Mouse (Mus musculus) ovary, postnatal 10 days (tissue): ENCODE results near the gene Ostn.
"Not testable (repeated sequence)": the region's sequence is repeated elsewhere in the genome, so short reads cannot be mapped to it uniquely, and the experiment has no call there.

Experiments used
- DNase-seq: peaks from one replicate; pipeline ENCODE4 v3.0.0; 2022; ENCODE audit warnings: low spot score

Gene Ostn

GRCm38 (mm10) chr16:27307189-27307588 is at the start of gene Ostn:
Ostn (plus strand) TSS chr16:27307489.
- DNase-seq: not testable (repeated sequence)

DNA sequence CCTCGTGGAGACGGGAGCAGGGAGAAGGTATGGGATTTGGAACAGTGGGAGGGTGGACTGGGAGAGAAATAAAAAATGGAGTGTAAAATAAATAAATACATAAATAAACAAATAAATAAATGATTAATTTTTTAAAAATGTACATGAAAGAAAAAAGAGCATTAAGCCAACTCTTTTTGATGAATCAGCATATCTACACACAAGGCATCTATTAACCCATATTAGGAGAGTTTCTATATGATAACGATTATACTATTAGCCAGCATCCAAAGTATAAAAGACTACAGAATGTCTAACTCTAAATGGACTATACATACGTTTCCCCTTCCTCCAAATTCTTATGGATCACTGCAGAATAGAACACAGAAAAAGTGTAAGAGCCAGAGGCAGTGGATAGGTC is 38.5 kb upstream of the Ostn start:
- no peak for DNase-seq

DNA sequence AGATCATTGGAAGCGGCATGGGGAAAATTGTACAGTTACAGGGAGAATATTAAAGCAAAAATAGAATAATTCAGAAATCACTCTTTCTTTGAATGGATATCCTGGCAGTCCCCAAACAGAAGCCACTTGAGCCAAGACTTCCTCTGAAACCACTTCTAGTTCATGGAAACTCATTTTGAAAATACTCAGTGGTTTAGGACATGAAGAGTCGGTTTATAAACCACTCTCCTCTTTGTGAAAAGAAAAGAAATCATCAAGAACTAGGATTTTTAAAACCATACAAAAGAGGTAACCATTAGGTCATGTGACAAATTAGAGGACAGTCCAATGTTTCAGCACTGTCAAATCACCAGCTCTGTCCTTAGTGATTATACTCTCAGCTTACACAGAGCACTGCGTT is 19.9 kb upstream of the Ostn start:
- DNase-seq: no peak

- DNase-seq: no peak
Observed at GRCm38 (mm10) chr16:27296508-27296907, 10.8 kb upstream of the Ostn start.

GRCm38 (mm10) chr16:27296929-27297328 is 10.4 kb upstream of the Ostn start:
- no peak for DNase-seq

GRCm38 (mm10) chr16:27319099-27319498 is 11.8 kb downstream of the Ostn start:
- DNase-seq: no peak

- DNase-seq: no peak
Observed at GRCm38 (mm10) chr16:27322047-27322446, 14.8 kb downstream of the Ostn start.

DNA sequence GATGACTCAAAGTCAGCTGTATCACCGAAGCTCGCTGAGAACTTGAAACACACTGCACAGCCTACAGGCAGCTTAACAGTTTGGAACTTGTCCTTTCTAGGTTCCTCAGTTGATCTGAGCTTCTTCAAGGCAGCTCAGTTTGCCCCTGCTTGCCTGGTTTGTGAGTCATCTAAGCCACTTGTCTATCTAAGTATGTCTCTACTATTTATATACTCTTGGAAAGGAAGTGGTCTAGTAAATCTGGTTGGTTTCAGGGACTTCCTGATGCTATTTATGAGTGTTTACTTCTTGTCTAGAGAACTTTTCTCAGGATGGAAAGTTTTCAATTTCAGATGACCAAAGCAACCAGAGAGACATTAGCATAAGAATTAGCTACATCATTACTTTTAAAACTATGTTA is 19.2 kb downstream of the Ostn start:
- DNase-seq: no peak

- DNase-seq: no peak
Observed at GRCm38 (mm10) chr16:27347521-27347920, 40.2 kb downstream of the Ostn start.

- no peak for DNase-seq
Observed at GRCm38 (mm10) chr16:27348359-27348758, 41.1 kb downstream of the Ostn start.

DNA sequence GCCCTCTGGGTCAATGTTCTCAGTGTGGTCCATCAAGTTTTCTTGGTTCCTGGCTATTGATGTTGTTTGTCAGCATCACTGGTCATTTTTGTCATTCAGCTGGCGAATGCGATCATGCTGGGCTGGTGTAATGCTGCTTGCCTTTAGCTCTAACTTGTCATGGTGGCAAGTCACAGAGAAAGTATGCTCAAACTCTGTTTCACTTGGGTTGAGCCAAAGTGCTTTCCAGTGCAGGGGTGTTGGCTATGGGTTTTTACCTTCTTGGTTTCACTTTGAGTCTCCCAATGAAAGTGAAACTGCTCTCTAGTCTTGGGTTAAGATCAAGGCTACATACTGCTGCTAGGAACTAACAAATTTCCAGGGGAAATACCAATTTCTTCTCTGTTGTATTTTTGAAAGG is 41.9 kb downstream of the Ostn start:
- no peak for DNase-seq

GRCm38 (mm10) chr16:27349878-27350532 is 42.7 kb downstream of the Ostn start:
- DNase-seq: no peak

DNA sequence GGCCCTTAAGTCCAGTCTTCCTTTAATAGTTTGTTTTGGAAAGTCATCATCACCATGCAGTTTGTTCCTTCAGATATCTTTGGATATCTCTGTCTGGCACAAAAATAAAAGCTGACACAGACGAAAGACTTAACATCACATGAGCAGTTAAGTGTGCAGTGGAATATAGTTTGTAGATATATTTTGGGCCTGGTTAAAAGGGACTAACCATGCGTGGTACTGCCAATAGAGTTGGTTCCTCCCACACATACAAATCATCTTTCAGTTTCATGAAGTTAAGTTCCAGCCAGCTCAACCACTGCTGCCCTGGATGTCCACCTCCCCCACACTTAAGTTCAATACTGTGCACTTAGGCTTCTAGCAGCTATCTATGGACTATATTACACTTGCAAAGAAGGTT is 47.2 kb downstream of the Ostn start:
- no peak for DNase-seq

DNA sequence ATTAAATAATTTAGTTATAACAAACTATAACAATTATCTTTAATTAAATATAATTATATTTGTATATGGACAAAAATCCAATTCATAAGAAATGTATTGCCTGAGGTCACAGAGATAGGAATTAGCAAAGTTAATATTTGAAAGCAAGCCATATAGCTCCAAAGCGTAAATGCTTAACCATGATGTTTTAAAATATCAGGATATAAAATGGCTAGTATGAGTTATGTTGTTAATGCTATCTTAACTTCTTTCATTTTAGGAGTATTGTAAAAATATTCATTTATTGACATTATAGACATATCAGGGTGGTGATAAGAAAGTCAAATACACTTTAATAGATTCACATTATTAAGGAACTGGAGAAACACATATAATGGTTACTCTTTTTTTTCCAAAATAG is 52.8 kb downstream of the Ostn start:
- no peak for DNase-seq

- DNase-seq: no peak
Observed at GRCm38 (mm10) chr16:27370191-27370590, 62.9 kb downstream of the Ostn start, which contains the start of gene Uts2b. Uts2b (minus strand) TSS chr16:27370239.

DNA sequence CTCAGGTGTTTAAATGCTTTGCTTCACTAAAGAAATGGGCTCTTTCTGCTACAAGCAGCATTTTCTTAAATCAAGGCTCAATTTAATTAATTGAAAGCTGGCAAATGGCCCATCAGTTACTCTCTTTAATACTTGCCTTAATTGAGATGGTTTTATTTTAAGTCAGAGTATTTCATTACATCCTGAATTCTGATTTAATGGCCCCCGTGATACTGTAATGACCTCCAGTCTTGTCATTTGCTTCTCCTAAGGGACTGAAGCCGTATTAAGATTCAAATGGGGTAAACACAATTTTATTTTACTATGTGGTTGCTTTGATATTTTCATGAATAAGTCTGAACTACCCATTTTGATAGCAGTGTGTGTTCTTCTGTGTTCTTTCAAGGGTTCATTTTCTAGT is 63.4 kb downstream of the Ostn start:
- DNase-seq: no peak

GRCm38 (mm10) chr16:27374139-27374538 is 66.8 kb downstream of the Ostn start:
- no peak for DNase-seq

DNA sequence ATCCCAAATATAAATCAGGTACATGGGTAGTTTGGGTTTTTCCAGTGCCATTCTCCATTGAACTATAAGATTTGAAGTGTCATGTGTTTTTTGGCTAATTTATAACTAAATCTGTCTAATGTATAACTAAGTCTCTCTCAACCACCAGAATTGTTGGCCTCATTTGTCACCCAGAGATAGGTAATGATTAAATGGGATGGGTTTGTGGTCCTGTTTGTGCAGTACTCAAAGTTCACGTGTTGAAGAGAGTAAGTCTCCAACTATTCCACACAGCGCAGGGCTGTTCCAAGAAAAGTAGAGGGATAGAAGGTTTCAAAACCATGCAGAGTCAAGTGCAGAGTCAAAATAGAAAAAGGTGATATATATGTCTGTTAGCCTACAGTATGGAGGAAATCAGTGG is 68.0 kb downstream of the Ostn start:
- DNase-seq: no peak

DNA sequence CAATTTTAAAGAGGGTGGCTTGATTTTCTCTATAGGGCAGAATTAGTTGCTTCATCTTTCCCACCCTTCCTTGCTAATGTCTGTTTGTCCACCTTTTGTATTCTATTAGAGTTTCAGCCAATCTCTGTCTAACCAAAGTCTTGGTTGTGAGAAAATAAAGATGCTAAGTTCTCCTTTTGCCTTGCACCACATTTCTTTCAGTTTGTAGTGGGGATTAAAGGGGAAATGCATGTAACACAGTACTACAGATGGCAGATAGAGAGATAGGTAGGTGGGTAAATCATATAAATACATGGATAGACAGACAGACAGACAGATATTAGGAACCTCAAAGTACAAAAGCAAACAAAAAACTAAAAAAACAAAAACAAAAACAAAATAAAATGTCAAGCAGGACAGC is 69.3 kb downstream of the Ostn start:
- no peak for DNase-seq

DNA sequence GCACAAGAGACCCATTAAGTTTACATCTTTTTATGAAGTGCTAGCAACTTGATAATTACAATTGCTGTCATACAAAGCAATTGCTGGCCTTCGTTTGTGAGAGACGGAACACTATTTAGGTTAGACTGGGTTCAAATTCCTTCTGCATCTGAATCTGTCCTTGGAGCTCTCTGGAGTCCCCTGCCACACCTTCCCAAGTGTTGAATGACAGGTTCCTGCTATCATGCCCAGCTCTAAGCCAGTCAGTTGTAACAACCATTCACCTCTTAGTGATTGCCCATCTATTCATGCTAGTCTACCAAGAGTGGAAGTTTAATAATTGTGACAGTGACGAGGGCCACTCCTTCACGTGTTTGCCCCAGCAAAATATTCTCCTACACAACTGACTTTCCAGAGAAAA is 74.9 kb downstream of the Ostn start:
- DNase-seq: no peak

DNA sequence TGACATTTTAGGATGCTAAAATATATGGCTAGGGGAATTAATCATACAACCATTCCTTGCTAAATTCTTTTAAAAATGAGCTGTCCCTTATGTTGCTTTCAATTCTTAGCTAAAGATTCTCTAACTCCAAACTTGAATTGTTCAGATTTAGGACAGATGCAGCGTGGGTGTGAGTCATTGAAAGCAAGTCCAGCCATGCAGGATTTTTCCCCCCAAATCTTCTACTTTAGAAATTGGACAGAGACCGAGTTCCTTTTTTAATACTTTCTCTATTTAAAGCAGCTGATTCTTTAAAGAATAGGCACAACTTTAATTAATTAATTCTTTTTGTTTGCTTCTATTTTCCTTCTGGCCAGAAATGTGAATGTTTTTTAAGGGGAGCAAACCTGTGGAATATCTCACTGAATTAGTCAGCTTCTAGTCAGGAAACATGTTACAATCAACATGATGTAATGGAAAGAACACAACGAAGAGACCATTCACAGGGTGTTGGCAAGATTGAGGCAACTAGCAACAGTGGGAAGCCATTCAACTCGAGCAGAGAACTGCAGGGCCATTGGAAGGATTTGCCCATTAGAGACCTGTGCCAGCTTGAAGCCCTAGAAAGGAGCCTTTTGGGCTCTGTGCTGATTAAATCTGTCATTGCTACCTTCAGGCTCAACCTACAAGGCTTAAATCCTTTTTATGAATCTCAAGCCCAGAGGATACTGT is 77.8 kb downstream of the Ostn start:
- DNase-seq: no peak

GRCm38 (mm10) chr16:27385649-27386048 is 78.4 kb downstream of the Ostn start:
- no peak for DNase-seq

DNA sequence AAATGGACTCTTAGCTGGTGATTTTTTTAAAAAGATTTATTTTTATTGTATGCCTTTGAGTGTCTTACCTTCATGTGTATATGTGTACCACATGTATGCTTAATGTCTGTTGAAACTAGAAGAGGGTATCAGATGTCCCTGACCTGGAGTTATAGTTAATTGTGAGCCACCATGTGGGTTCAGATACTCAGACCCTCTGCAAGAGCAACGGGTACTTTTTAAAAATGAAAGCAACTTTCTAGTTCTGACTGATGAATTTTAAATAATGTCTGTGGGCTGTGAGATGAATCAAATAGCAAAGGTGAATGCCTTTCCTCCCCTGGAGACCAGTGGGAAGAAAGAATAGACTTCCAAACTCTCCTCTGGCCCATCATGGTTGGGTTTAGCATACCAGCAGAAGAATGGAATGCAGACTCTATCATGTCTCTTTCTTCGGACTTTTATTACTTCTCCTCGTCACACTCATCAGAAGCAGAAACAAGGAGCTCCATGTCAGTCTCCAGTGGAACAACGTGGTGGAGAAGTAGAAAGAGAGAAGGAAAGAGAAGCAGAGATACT is 79.6 kb downstream of the Ostn start:
- DNase-seq: no peak
